Mouse (Mus musculus): Measurements from ENCODE around the gene Bcar1. TPM values are rescaled to one million over a fixed set of nuclear protein-coding genes. Genes with fewer than 3 reads are reported as not detected.
A peak's percentile ranks its signal among the peaks of the same experiment; 100 is the strongest.

The Bcar1 gene
- total and polyA plus RNA-seq, 2 experiments from 2014 or later = 27.9 to 53.2 TPM

DNA sequence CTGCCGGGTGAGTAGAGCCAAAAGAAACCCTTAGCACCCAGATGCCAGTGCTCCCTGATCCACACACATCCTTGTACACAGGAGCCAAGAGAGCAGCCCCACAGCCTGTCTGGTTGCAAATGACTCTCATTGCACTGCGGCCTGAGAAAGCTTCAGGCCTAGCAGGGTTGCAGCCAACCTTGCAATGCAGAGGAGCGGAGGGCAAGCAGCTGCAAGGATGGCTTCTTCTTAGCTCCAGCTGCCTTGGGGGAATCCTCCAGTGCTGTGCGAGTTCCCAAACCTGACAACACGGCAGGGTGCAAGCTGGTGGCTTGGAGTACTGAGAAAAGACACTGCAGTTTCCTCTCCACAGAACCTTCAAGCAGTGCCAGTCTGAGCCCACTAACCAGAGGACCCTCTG, 15.1 kb downstream of the Bcar1 start:
- no peak overlapping the region for H3K9ac ChIP-seq (replicated peaks; ENCODE audit: low read depth, low read length)
- no peaks in the 10 kb centered on the region for H3K9me3 ChIP-seq (replicated peaks; ENCODE audit: control insufficient read depth, low read length)
- DNase-seq (ENCODE audit: low spot score) = no peak

DNA sequence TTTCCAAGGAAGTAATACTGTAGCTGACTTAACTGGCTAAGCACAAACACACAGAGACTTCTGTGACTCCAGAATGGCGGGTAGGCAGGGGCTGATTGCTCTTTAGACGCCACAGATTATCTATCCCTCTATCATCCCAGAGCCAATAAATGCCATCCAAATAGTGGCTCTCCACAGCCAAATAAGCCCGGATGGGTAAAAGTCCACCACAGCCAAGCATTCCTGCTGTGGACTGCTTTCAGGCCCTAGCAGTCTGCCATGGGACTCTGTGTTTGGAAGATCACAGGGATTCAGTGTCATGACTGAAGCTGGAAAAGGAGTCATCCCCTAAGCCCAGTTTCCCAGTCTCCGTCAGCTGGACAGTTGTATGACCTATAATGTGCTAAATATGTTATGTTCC, 16.1 kb downstream of the Bcar1 start:
- 64% methylated on average over 4 of the region's 4 CpGs for WGBS
- ATAC-seq (ENCODE audit: insufficient read depth, low read depth) (no peak), DNase-seq (ENCODE audit: low spot score) (no peak)
- H3K9ac ChIP-seq (replicated peaks; ENCODE audit: low read depth, low read length) = no peak overlapping the region
- no peak overlapping the region for H3K4me3 ChIP-seq (ENCODE audit: low read depth, low read length)
- no peak for TF ChIP-seq CTCF (IDR thresholded peaks at IDR 0.05; ENCODE audit: low read depth)
- no peak for TF ChIP-seq EP300 (IDR thresholded peaks at IDR 0.05; ENCODE audit: low read depth)
- H3K27ac ChIP-seq (ENCODE audit: low read depth) = peak overlapping the region; percentile 96
- peaks cover 76% of the 10 kb centered on the region for H3K4me1 ChIP-seq (ENCODE audit: control insufficient read depth, insufficient read depth)
- no peaks in the 10 kb centered on the region for H3K27me3 ChIP-seq (ENCODE audit: control insufficient read depth, insufficient read depth, low read length)
- no peaks in the 10 kb centered on the region for H3K36me3 ChIP-seq (replicated peaks; ENCODE audit: control insufficient read depth, insufficient read depth, low read length)
- H3K4me2 ChIP-seq (ENCODE audit: low read depth, low read length) = no peak overlapping the region
- H3K9me3 ChIP-seq (replicated peaks; ENCODE audit: control insufficient read depth, low read length) = no peaks in the 10 kb centered on the region

More for the DNA sequence above, 15.1 kb downstream of the Bcar1 start:
- H3K27me3 ChIP-seq (ENCODE audit: control insufficient read depth, insufficient read depth, low read length) = no peaks in the 10 kb centered on the region
- H3K4me3 ChIP-seq (ENCODE audit: low read depth, low read length) = no peak overlapping the region
- H3K4me1 ChIP-seq (ENCODE audit: control insufficient read depth, insufficient read depth) = peaks cover 85% of the 10 kb centered on the region
- WGBS = 54% methylated on average over 5 of the region's 5 CpGs
- H3K4me2 ChIP-seq (ENCODE audit: low read depth, low read length) = no peak overlapping the region
- no peak for TF ChIP-seq CTCF (IDR thresholded peaks at IDR 0.05; ENCODE audit: low read depth)
- peak overlapping the region; percentile 96 for H3K27ac ChIP-seq (ENCODE audit: low read depth)
- ATAC-seq (ENCODE audit: insufficient read depth, low read depth) = no peak
- no peaks in the 10 kb centered on the region for H3K36me3 ChIP-seq (replicated peaks; ENCODE audit: control insufficient read depth, insufficient read depth, low read length)

DNA sequence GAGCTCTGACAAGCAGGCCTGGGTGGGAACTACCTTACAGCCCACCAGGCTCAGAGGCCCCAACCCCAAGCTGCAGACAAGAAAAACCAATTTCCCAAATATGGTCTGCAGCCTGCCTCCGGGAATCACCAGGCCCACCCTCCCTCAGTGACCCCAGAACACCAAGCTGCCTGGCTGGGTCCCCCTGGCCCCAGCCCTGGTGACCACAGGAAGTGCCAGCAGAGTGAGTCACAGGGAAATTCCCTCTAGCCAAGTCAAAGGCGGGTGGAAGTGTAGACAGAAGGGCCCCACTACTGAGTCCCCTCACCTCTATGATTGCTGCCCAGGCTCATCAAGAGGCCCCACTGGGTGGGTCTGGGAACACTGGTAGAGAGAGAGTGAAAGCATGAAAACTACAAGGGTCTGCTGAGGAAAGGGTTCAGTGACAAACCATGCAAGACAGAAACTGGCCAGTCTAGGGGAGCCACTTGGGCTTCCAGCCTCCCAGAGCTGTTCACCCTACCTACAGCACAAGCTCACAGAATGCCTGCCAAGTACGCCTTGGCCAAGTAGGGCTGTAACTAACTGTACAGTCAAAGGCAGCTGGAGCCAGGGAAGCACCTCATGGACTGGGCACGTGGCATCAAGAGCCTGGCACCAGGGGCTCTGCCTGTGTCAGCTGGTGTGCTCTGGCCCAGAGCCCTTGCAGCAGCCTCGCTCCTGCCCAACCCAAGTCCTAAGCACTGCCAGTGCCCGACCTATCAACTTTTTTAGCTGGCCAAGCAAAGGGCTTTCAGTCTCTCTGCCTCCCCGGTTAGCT, 17.3 kb downstream of the Bcar1 start:
- TF ChIP-seq CTCF (IDR thresholded peaks at IDR 0.05; ENCODE audit: low read depth) (no peak), EP300 (IDR thresholded peaks at IDR 0.05; ENCODE audit: low read depth) (peak; percentile 92)
- H3K4me3 ChIP-seq (ENCODE audit: low read depth, low read length) = no peak overlapping the region
- DNase-seq (ENCODE audit: low spot score) (peak; percentile 95), ATAC-seq (ENCODE audit: insufficient read depth, low read depth) (peak; percentile 96)
- peaks cover 72% of the 10 kb centered on the region for H3K4me1 ChIP-seq (ENCODE audit: control insufficient read depth, insufficient read depth)
- H3K4me2 ChIP-seq (ENCODE audit: low read depth, low read length) = peak overlapping the region; percentile 38
- 0 out of 2 replicates have a peak, but pooled peaks cover under 1% of the 10 kb centered on the region for H3K36me3 ChIP-seq (replicated peaks; ENCODE audit: control insufficient read depth, insufficient read depth, low read length)
- H3K27me3 ChIP-seq (ENCODE audit: control insufficient read depth, insufficient read depth, low read length) = no peaks in the 10 kb centered on the region
- WGBS = 14% methylated on average over 7 of the region's 7 CpGs
- peak overlapping the region; percentile 96 for H3K27ac ChIP-seq (ENCODE audit: low read depth)
- peak overlapping the region; percentile 25; the same call in 1 of the 2 replicates for H3K9ac ChIP-seq (replicated peaks; ENCODE audit: low read depth, low read length)
- no peaks in the 10 kb centered on the region for H3K9me3 ChIP-seq (replicated peaks; ENCODE audit: control insufficient read depth, low read length)

DNA sequence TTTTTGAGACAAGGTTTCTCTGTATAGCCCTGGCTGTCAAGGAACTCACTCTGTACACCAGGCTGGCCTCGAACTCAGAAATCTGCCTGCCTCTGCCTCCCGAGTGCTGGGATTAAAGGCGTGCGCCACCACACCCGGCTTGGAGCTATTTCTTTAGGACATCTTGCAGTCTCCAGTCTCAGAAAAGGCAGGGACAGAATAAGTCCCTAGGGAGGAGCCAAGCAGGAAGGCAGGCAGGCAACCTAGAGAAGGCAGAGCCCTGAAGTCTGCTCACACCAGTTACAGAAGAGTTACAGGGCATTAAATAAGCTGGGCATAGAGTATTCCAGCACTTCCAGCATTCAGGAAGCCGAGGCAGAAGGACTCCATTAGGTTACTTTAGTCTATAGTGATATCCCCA, 18.3 kb downstream of the Bcar1 start:
- Histone ChIP-seq H3K36me3 (replicated peaks; ENCODE audit: control insufficient read depth, insufficient read depth, low read length) (peaks cover 10% of the 10 kb centered on the region), H3K27ac (ENCODE audit: low read depth) (peak overlapping the region; percentile 66), H3K9ac (replicated peaks; ENCODE audit: low read depth, low read length) (no peak overlapping the region), H3K4me3 (ENCODE audit: low read depth, low read length) (no peak overlapping the region), H3K27me3 (ENCODE audit: control insufficient read depth, insufficient read depth, low read length) (no peaks in the 10 kb centered on the region), H3K4me2 (ENCODE audit: low read depth, low read length) (no peak overlapping the region), H3K4me1 (ENCODE audit: control insufficient read depth, insufficient read depth) (peaks cover 63% of the 10 kb centered on the region), H3K9me3 (replicated peaks; ENCODE audit: control insufficient read depth, low read length) (no peaks in the 10 kb centered on the region)
- 70% methylated on average over 6 of the region's 6 CpGs for WGBS
- TF ChIP-seq CTCF (IDR thresholded peaks at IDR 0.05; ENCODE audit: low read depth) (no peak), EP300 (IDR thresholded peaks at IDR 0.05; ENCODE audit: low read depth) (no peak)
- DNase-seq (ENCODE audit: low spot score) (no peak), ATAC-seq (ENCODE audit: insufficient read depth, low read depth) (no peak)

DNA sequence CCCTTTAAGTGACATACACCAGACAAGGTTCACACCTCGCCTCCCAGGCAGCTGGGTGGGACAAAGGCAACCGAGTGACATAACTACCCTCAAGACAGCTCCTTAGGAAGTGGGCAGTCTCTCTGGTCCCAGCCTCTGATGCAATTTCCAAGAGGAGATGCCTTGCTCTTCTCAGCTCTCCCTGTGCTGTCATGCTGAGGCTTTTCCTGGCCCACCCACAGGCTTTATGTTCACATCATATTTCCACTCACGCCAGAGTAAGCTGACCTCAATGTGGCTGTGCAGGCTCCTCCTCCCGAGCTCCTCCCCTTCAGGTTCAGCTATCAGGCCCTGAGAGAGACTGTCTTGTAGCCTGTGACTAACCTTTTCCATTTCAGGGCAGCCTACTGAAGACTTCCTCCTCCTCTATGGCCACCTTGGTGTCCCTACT, 23.5 kb downstream of the Bcar1 start:
- H3K9ac ChIP-seq (replicated peaks; ENCODE audit: low read depth, low read length) = no peak overlapping the region
- ATAC-seq (ENCODE audit: insufficient read depth, low read depth) (no peak), DNase-seq (ENCODE audit: low spot score) (no peak)
- H3K4me2 ChIP-seq (ENCODE audit: low read depth, low read length) = no peak overlapping the region
- WGBS = 33% methylated on average over 4 of the region's 4 CpGs
- H3K27me3 ChIP-seq (ENCODE audit: control insufficient read depth, insufficient read depth, low read length) = no peaks in the 10 kb centered on the region
- TF ChIP-seq EP300 (IDR thresholded peaks at IDR 0.05; ENCODE audit: low read depth) (no peak), CTCF (IDR thresholded peaks at IDR 0.05; ENCODE audit: low read depth) (no peak)
- H3K36me3 ChIP-seq (replicated peaks; ENCODE audit: control insufficient read depth, insufficient read depth, low read length) = peaks cover 30% of the 10 kb centered on the region
- H3K9me3 ChIP-seq (replicated peaks; ENCODE audit: control insufficient read depth, low read length) = no peaks in the 10 kb centered on the region
- H3K27ac ChIP-seq (ENCODE audit: low read depth) = peak overlapping the region; percentile 33; the same call in 1 of the 2 replicates
- no peak overlapping the region for H3K4me3 ChIP-seq (ENCODE audit: low read depth, low read length)
- H3K4me1 ChIP-seq (ENCODE audit: control insufficient read depth, insufficient read depth) = peaks cover 44% of the 10 kb centered on the region
